Mouse (Mus musculus) cortical plate, adult 2 months (tissue): Measurements from ENCODE around the gene Sod3. TPM values are rescaled to one million over a fixed set of nuclear protein-coding genes. Genes with fewer than 3 reads are reported as not detected.

ENCODE experiments used
- H3K27ac ChIP-seq: fragments of 200-500 bp; 2 replicates; pipeline ENCODE4 v1.5.1; 2012; ENCODE audit warnings: low read length, control low read depth, inconsistent platforms; ENCODE audit not compliant: insufficient read depth
- H3K4me1 ChIP-seq: fragments of 200-500 bp; 2 replicates; pipeline ENCODE4 v1.6.1; 2011; ENCODE audit warnings: low read length; ENCODE audit not compliant: control insufficient read depth, insufficient read depth
- H3K4me3 ChIP-seq: fragments of 200-500 bp; 2 replicates; pipeline ENCODE4 v1.5.1; 2011; ENCODE audit warnings: mild to moderate bottlenecking, low read length, control low read depth; ENCODE audit not compliant: insufficient read depth
- CTCF ChIP-seq: fragments of 200-500 bp; IDR thresholded peaks from 2 replicates; pipeline ENCODE4 v1.5.1; 2011; ENCODE audit warnings: mild to moderate bottlenecking, control low read depth, low read length; ENCODE audit not compliant: insufficient read depth; ENCODE audit errors: extremely low read depth
- POLR2A ChIP-seq: fragments of 200-500 bp; IDR thresholded peaks from 2 replicates; pipeline ENCODE4 v1.6.1; 2011; ENCODE audit warnings: mild to moderate bottlenecking, low read length, control low read depth; ENCODE audit not compliant: insufficient read depth; ENCODE audit errors: extremely low read depth
- polyA plus RNA-seq: library from polyadenylated mRNA; depleted of rRNA; stranded (reverse); fragments of >200 nt; gene quantifications from 2 replicates; pipeline ENCODE4 v1.2.3, GENCODE M21; 2012; rRNA removed

Gene Sod3
- polyA plus RNA-seq, 1 experiment, result 12.2 TPM

GRCm38 (mm10) chr5:52408668-52409315, 45.2 kb downstream of the Sod3 start:
- no peak overlapping the region for H3K4me3 ChIP-seq
- TF ChIP-seq CTCF (no peak), POLR2A (no peak)
- no peaks in the 10 kb centered on the region for H3K4me1 ChIP-seq
- H3K27ac ChIP-seq, result no peak overlapping the region

- no peak overlapping the region for H3K27ac ChIP-seq
- TF ChIP-seq POLR2A (no peak), CTCF (no peak)
These were observed 46.6 kb downstream of the Sod3 start for GRCm38 (mm10) chr5:52410197-52410596.

GRCm38 (mm10) chr5:52411567-52411966, 48.0 kb downstream of the Sod3 start:
- Histone ChIP-seq H3K4me3 (no peak overlapping the region), H3K4me1 (no peaks in the 10 kb centered on the region), H3K27ac (no peak overlapping the region)
- TF ChIP-seq CTCF (no peak), POLR2A (no peak)

More at GRCm38 (mm10) chr5:52410197-52410596, 46.6 kb downstream of the Sod3 start:
- Histone ChIP-seq H3K4me3 (no peak overlapping the region), H3K4me1 (no peaks in the 10 kb centered on the region)

- Histone ChIP-seq H3K27ac (no peak overlapping the region), H3K4me3 (no peak overlapping the region), H3K4me1 (no peaks in the 10 kb centered on the region)
- TF ChIP-seq POLR2A, result no peak
These were observed 51.6 kb downstream of the Sod3 start for GRCm38 (mm10) chr5:52415193-52415592.

DNA sequence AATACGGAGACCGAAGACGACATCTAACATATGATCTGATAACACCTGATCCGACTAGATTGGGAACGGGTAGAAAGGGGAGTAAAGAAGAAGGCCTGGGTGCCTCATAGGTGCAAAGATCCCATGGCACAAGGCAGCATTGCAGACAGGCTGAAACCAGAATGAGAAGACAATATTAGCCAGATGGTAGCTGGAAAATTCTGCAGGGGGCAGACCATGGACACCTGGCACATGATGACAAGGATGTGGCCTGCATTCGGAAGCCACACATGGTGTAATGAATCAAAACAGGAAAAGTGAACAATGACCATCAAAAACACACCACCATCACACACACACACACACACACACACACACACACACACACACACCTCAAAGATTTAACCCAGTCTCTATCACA, 52.3 kb downstream of the Sod3 start:
- H3K27ac ChIP-seq, result no peak overlapping the region
- no peak for TF ChIP-seq POLR2A
- no peak for TF ChIP-seq CTCF

DNA sequence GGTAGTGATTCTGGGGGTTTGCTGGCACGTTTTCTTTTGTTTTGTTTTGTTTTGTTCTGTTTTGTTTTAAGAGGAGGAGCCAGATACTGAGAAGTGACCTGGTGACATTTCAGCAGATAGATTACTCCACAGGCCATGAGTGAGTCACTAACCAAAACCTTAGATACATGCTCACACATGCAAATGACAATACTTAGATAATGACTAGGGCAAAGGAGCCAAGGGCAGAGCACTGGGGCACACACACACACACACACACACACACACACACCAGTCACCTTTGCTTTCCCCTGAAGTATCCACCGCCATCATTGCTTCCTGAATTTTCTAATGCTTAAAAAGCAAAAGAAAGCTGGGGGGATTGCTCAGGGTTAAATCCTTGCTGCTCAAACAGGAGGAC, 52.9 kb downstream of the Sod3 start:
- Histone ChIP-seq H3K4me1 (no peaks in the 10 kb centered on the region), H3K4me3 (no peak overlapping the region), H3K27ac (no peak overlapping the region)
- TF ChIP-seq POLR2A (no peak), CTCF (no peak)

More for the DNA sequence above, 52.3 kb downstream of the Sod3 start:
- no peak overlapping the region for H3K4me3 ChIP-seq
- H3K4me1 ChIP-seq, result no peaks in the 10 kb centered on the region

Other genes with a start within 250 kb of the Sod3 start
- 74.9 and 79.3 TPM in 2 replicates for gene Dhx15, start 173.3 kb upstream of the Sod3 start, polyA plus RNA-seq
- gene Ccdc149, start 107.7 kb downstream of the Sod3 start, polyA plus RNA-seq, result 37.0 and 44.4 TPM in 2 replicates
- 25.6 and 26.1 TPM in 2 replicates for gene Lgi2, start 202.7 kb downstream of the Sod3 start, polyA plus RNA-seq